Mouse (Mus musculus) G1E (cell line): Measurements from ENCODE around the gene Igsf21. TPM values are rescaled to one million over a fixed set of nuclear protein-coding genes. Genes with fewer than 3 reads are reported as not detected.

Source experiments
- ATAC-seq: 2 replicates; pipeline ENCODE4 v1.8.0; 2016; ENCODE audit warnings: mild to moderate bottlenecking; ENCODE audit not compliant: insufficient number of reproducible peaks, poor library complexity, low FRiP score, severe bottlenecking; ENCODE audit errors: extremely low read depth
- DNase-seq: peaks from one replicate; pipeline ENCODE4 v3.0.0; 2012; ENCODE audit warnings: low spot score
- H3K27me3 ChIP-seq: 2 replicates; pipeline ENCODE4 v1.6.1; 2012; ENCODE audit warnings: mild to moderate bottlenecking, low read length, inconsistent platforms; ENCODE audit not compliant: insufficient read depth
- H3K36me3 ChIP-seq: replicated peaks from 2 replicates; pipeline ENCODE3; 2012; ENCODE audit warnings: mild to moderate bottlenecking, inconsistent platforms
- H3K4me1 ChIP-seq: 2 replicates; pipeline ENCODE4 v1.6.1; 2012; ENCODE audit warnings: low read depth, low read length, inconsistent platforms, mixed read lengths; ENCODE audit not compliant: insufficient read depth
- H3K4me3 ChIP-seq: 2 replicates; pipeline ENCODE4 v1.5.1; 2012; ENCODE audit warnings: low read depth, mild to moderate bottlenecking, inconsistent platforms, low read length, moderate library complexity, mixed read lengths
- H3K9me3 ChIP-seq: replicated peaks from 2 replicates; pipeline ENCODE4 v1.6.1; 2012; ENCODE audit warnings: inconsistent platforms
- CTCF ChIP-seq: IDR thresholded peaks from 2 replicates; pipeline ENCODE4 v1.5.1; 2012; ENCODE audit warnings: low read depth, low read length, inconsistent platforms, mixed read lengths
- GATA1 ChIP-seq: IDR thresholded peaks from 2 replicates; pipeline ENCODE4 v1.6.1; 2012; ENCODE audit warnings: borderline replicate concordance, low read length, inconsistent platforms, mixed read lengths
- GATA2 ChIP-seq: IDR thresholded peaks from 2 replicates; pipeline ENCODE4 v1.6.1; 2012; ENCODE audit warnings: low read depth, low read length, inconsistent platforms, borderline replicate concordance
- POLR2AphosphoS5 ChIP-seq: IDR thresholded peaks from 2 replicates; pipeline ENCODE4 v1.6.1; 2012; ENCODE audit warnings: low read depth, low read length, inconsistent platforms; ENCODE audit not compliant: insufficient replicate concordance
- TAL1 ChIP-seq: conservative IDR thresholded peaks from 2 replicates; pipeline ENCODE4 v1.6.1; 2012; ENCODE audit warnings: low read depth, low read length, inconsistent platforms, mixed read lengths
- polyA plus RNA-seq: library from polyadenylated mRNA; stranded (reverse); fragments of >175 nt; gene quantifications from 2 replicates; pipeline ENCODE4 v1.2.3, GENCODE M21; 2012
- total RNA-seq, 2 experiments: library from RNA; stranded (forward) in 1 of 2; stranded (reverse) in 1 of 2; fragments of 200-1000 nt in 1 of 2; fragments of >200 nt in 1 of 2; fragmentation: Nextera tagmentation in 1 of 2; gene quantifications; 2 replicates each; pipeline ENCODE4 v1.2.3; 2014 to 2017

Gene Igsf21
- total and polyA plus RNA-seq, 3 experiments = not detected

DNA sequence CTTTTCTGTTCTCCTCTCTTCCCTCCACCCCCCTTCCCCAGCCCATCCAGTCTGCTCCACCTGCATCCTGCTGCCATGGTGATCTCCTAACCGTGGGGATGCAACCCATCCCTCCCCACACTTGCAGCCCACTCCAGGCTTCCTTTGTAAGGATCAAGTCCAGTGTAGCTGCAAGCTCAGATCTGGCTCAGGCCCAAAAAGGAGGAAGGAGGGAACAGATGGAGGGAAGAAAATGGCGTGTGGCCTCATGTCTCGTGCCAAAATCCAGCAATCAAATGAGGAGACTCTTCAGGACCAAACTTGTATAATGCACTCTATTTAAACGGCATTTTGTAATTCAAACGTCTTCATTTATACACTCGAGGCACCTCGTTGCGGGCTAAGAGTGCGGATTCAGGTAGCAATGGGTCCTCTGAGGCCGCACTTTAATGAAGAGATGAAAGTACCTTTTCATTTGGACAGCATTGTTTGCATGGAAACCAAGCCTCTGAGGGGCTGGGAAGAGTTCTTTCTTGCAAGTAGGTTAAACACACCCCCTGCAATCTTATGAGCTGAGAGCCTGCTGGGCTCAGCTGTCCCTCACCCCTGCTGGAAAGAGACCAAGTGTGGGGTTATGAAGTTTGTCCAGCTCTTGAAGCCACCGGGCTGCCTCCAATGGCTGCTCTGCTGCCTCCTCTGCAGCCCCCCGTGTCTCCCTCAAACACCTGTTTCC is 169.6 kb downstream of the Igsf21 start:
- Histone ChIP-seq H3K36me3 (no peaks in the 10 kb centered on the region), H3K9me3 (peaks cover 91% of the 10 kb centered on the region), H3K4me3 (no peak overlapping the region), H3K27me3 (no peaks in the 10 kb centered on the region), H3K4me1 (no peaks in the 10 kb centered on the region)
- ATAC-seq (no peak), DNase-seq (no peak)
- TF ChIP-seq TAL1 = no peak
- TF ChIP-seq GATA2 = no peak
- no peak for TF ChIP-seq CTCF
- no peak for TF ChIP-seq GATA1
- TF ChIP-seq POLR2AphosphoS5 = no peak

- no peak for DNase-seq
- no peak overlapping the region for H3K4me3 ChIP-seq
- TF ChIP-seq GATA1 = no peak
- TF ChIP-seq POLR2AphosphoS5 = no peak
- no peak for TF ChIP-seq GATA2
- TF ChIP-seq CTCF = no peak
- no peak for TF ChIP-seq TAL1
- H3K9me3 ChIP-seq = peaks cover 91% of the 10 kb centered on the region
- no peaks in the 10 kb centered on the region for H3K36me3 ChIP-seq
- H3K27me3 ChIP-seq = no peaks in the 10 kb centered on the region
- no peaks in the 10 kb centered on the region for H3K4me1 ChIP-seq
- no peak for ATAC-seq
Measured at GRCm38 (mm10) chr4:140076428-140076827, 170.2 kb downstream of the Igsf21 start.

GRCm38 (mm10) chr4:140071047-140071446 is 175.5 kb downstream of the Igsf21 start:
- Histone ChIP-seq H3K36me3 (no peaks in the 10 kb centered on the region), H3K9me3 (peaks cover 94% of the 10 kb centered on the region), H3K4me1 (no peaks in the 10 kb centered on the region), H3K4me3 (no peak overlapping the region), H3K27me3 (no peaks in the 10 kb centered on the region)
- DNase-seq = no peak
- no peak for TF ChIP-seq CTCF
- TF ChIP-seq GATA2 = no peak
- TF ChIP-seq GATA1 = no peak
- no peak for TF ChIP-seq TAL1
- no peak for TF ChIP-seq POLR2AphosphoS5
- ATAC-seq = no peak

- ATAC-seq = no peak
- H3K4me3 ChIP-seq = no peak overlapping the region
- no peak for DNase-seq
- no peak for TF ChIP-seq POLR2AphosphoS5
- TF ChIP-seq CTCF = no peak
- TF ChIP-seq GATA1 = no peak
- no peak for TF ChIP-seq GATA2
- TF ChIP-seq TAL1 = no peak
- no peaks in the 10 kb centered on the region for H3K4me1 ChIP-seq
- H3K9me3 ChIP-seq = peaks cover 94% of the 10 kb centered on the region
- H3K27me3 ChIP-seq = no peaks in the 10 kb centered on the region
- no peaks in the 10 kb centered on the region for H3K36me3 ChIP-seq
Measured at GRCm38 (mm10) chr4:140070331-140070652, 176.3 kb downstream of the Igsf21 start.

GRCm38 (mm10) chr4:140069563-140070330 is 176.8 kb downstream of the Igsf21 start:
- no peak for DNase-seq
- peaks cover 95% of the 10 kb centered on the region for H3K9me3 ChIP-seq
- no peaks in the 10 kb centered on the region for H3K36me3 ChIP-seq
- no peak for ATAC-seq
- TF ChIP-seq POLR2AphosphoS5 = no peak
- TF ChIP-seq GATA1 = no peak
- no peak for TF ChIP-seq CTCF
- no peak for TF ChIP-seq TAL1
- no peak for TF ChIP-seq GATA2
- no peaks in the 10 kb centered on the region for H3K4me1 ChIP-seq
- H3K27me3 ChIP-seq = no peaks in the 10 kb centered on the region
- no peak overlapping the region for H3K4me3 ChIP-seq

DNA sequence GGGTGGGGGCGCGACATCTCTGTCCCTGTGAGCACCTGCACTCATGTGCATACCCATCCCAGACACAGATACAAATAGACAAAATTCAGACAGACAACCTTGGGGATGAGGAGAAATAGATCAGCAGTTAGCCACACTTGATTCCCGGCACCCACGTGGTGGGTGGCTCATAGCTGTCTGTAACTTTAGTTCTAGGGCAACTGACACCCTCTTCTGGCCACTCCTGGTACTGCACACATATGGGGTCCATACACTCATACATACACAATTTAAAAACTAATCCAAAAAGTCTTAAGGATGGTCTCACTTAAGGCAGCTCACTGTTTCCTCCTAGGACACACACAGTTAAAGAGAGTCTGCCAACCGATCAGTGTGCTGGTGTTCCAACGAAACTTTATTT is 178.1 kb downstream of the Igsf21 start:
- no peak for ATAC-seq
- H3K27me3 ChIP-seq = no peaks in the 10 kb centered on the region
- no peak for TF ChIP-seq CTCF
- no peak for TF ChIP-seq GATA1
- no peak for TF ChIP-seq POLR2AphosphoS5
- no peak for TF ChIP-seq GATA2
- no peak for TF ChIP-seq TAL1
- H3K9me3 ChIP-seq = peaks cover 98% of the 10 kb centered on the region
- no peaks in the 10 kb centered on the region for H3K36me3 ChIP-seq
- no peaks in the 10 kb centered on the region for H3K4me1 ChIP-seq
- no peak overlapping the region for H3K4me3 ChIP-seq
- DNase-seq = no peak
